Comparison of ENCODE assay signal across 8 mouse cellular contexts in genomic region chr11:51584057-51584430, GRCm38 (mm10). TPM values are rescaled to one million over a fixed set of nuclear protein-coding genes. Genes with fewer than 3 reads are reported as not detected.
DNase-seq lines count a peak whose midpoint lies in the region; ATAC-seq lines count a peak whose summit lies in the region.

No protein-coding gene starts in this region.

- peak overlapping the region; percentile 90 for H3K9ac ChIP-seq in lung, embryonic 16.5 days (ENCODE audit: low read length)
- peak overlapping the region; percentile 70 for H3K9ac ChIP-seq in forebrain, embryonic 15.5 days (replicated peaks)
- peak overlapping the region; percentile 95 for H3K9ac ChIP-seq in liver, embryonic 12.5 days
- peak overlapping the region; percentile 91 for H3K9ac ChIP-seq in stomach, embryonic 16.5 days (ENCODE audit: low read length)

- H3K4me2 ChIP-seq in lung, embryonic 16.5 days (ENCODE audit: low read depth, low read length) = peak overlapping the region; percentile 71
- peak overlapping the region; percentile 91 for H3K4me2 ChIP-seq in forebrain, embryonic 15.5 days (replicated peaks)
- H3K4me2 ChIP-seq in liver, embryonic 12.5 days = peak overlapping the region; percentile 86
- peak overlapping the region; percentile 68 for H3K4me2 ChIP-seq in stomach, embryonic 16.5 days (ENCODE audit: low read depth, low read length)

- peak overlapping the region; percentile 75 for H3K4me3 ChIP-seq in lung, embryonic 16.5 days (ENCODE audit: low read length)
- peak overlapping the region; percentile 68 for H3K4me3 ChIP-seq in forebrain, embryonic 15.5 days
- H3K4me3 ChIP-seq in liver, embryonic 12.5 days = peak overlapping the region; percentile 85
- H3K4me3 ChIP-seq in stomach, embryonic 16.5 days (replicated peaks; ENCODE audit: low read length) = peak overlapping the region; percentile 71

- peak; percentile 4 for ATAC-seq in lung, embryonic 16.5 days (ENCODE audit: low read depth)
- ATAC-seq in common myeloid progenitor, adult 5-6 weeks (replicated peaks; ENCODE audit: low read depth, poor library complexity, severe bottlenecking) = peak; percentile 2
- ATAC-seq in forebrain, embryonic 15.5 days (replicated peaks) = peak; percentile 20; the same call in 1 of the 2 replicates
- peak; percentile 29 for ATAC-seq in liver, embryonic 12.5 days
- ATAC-seq in stomach, embryonic 16.5 days (ENCODE audit: insufficient read depth, low FRiP score) = peak; percentile 11; the same call in 1 of the 2 replicates

- no peaks in the 10 kb centered on the region for H3K27me3 ChIP-seq in lung, embryonic 16.5 days (ENCODE audit: control insufficient read depth, insufficient read depth, low read depth, low read length)
- no peaks in the 10 kb centered on the region for H3K27me3 ChIP-seq in forebrain, embryonic 15.5 days
- H3K27me3 ChIP-seq in liver, embryonic 12.5 days (replicated peaks) = no peaks in the 10 kb centered on the region
- no peaks in the 10 kb centered on the region for H3K27me3 ChIP-seq in stomach, embryonic 16.5 days (ENCODE audit: control insufficient read depth, insufficient read depth, low read length)

- no peak for DNase-seq in lung, postnatal 36 days
- DNase-seq in layer of hippocampus, postnatal 25 days (ENCODE audit: extremely low spot score in 1 of 2, low spot score in 1 of 2) = no peak
- DNase-seq in adrenal gland, adult (ENCODE audit: inconsistent age in 2 of 2, low spot score in 1 of 2) = no peak

- peak overlapping the region; percentile 96 for H3K27ac ChIP-seq in lung, embryonic 16.5 days (ENCODE audit: low read length)
- H3K27ac ChIP-seq in forebrain, embryonic 15.5 days (replicated peaks) = peak overlapping the region; percentile 96
- H3K27ac ChIP-seq in liver, embryonic 12.5 days = peak overlapping the region; percentile 85
- H3K27ac ChIP-seq in stomach, embryonic 16.5 days (ENCODE audit: low read length) = peak overlapping the region; percentile 91

- peaks cover 17% of the 10 kb centered on the region for H3K4me1 ChIP-seq in lung, embryonic 16.5 days (replicated peaks; ENCODE audit: control insufficient read depth, insufficient read depth, low read length)
- peaks cover 23% of the 10 kb centered on the region for H3K4me1 ChIP-seq in forebrain, embryonic 15.5 days
- H3K4me1 ChIP-seq in liver, embryonic 12.5 days = peaks cover 50% of the 10 kb centered on the region
- peaks cover 12% of the 10 kb centered on the region for H3K4me1 ChIP-seq in stomach, embryonic 16.5 days (ENCODE audit: control insufficient read depth, insufficient read depth, low read length)

- 20% methylated on average over 9 of the region's 9 CpGs for WGBS in lung, embryonic 16.5 days
- WGBS in forebrain, embryonic 15.5 days = 4% methylated on average over 9 of the region's 9 CpGs
- 24% methylated on average over 9 of the region's 9 CpGs for WGBS in liver, embryonic 12.5 days (ENCODE audit: insufficient replicate concordance)
- WGBS in stomach, embryonic 16.5 days = 14% methylated on average over 9 of the region's 9 CpGs

- H3K9me3 ChIP-seq in lung, embryonic 16.5 days (ENCODE audit: control insufficient read depth, low read length) = no peaks in the 10 kb centered on the region
- H3K9me3 ChIP-seq in forebrain, embryonic 15.5 days = no peaks in the 10 kb centered on the region
- H3K9me3 ChIP-seq in liver, embryonic 12.5 days (replicated peaks) = no peaks in the 10 kb centered on the region
- H3K9me3 ChIP-seq in stomach, embryonic 16.5 days (replicated peaks; ENCODE audit: control insufficient read depth, low read length) = no peaks in the 10 kb centered on the region

- H3K36me3 ChIP-seq in lung, embryonic 16.5 days (ENCODE audit: control insufficient read depth, insufficient read depth, low read length) = peaks cover 21% of the 10 kb centered on the region
- H3K36me3 ChIP-seq in forebrain, embryonic 15.5 days = peaks cover 28% of the 10 kb centered on the region
- peaks cover 34% of the 10 kb centered on the region for H3K36me3 ChIP-seq in liver, embryonic 12.5 days
- H3K36me3 ChIP-seq in stomach, embryonic 16.5 days (ENCODE audit: control insufficient read depth, insufficient read depth, low read length) = peaks cover 12% of the 10 kb centered on the region; the same call in 1 of the 2 replicates

RNA-seq across cellular contexts. Expression of gene Phykpl, which starts 0.5 kb away (rescaled TPM):
- 17.6 and 18.9 TPM in 2 replicates for polyA plus RNA-seq in lung, embryonic 16.5 days (2015; fragmentation: Nextera tagmentation; extraction: Ambion mirVana)
- 16.1 and 21.2 TPM in 2 replicates for total RNA-seq in common myeloid progenitor, adult 5-6 weeks (2017)
- polyA plus RNA-seq in forebrain, embryonic 15.5 days (2015; fragmentation: Nextera tagmentation; extraction: Ambion mirVana) = 12.6 and 13.1 TPM in 2 replicates
- polyA plus RNA-seq in liver, embryonic 12.5 days (2016; fragmentation: Nextera tagmentation; extraction: Ambion mirVana) = 20.1 and 22.2 TPM in 2 replicates
- 19.6 and 20.1 TPM in 2 replicates for polyA plus RNA-seq in stomach, embryonic 16.5 days (2015; fragmentation: Nextera tagmentation; extraction: Ambion mirVana)
- 1 to 10 TPM; 5.6 to 8.1 TPM for total RNA-seq in layer of hippocampus, postnatal 25 days (2021)

RNA-seq across cellular contexts. Expression of gene Hnrnpab, which starts 22.6 kb away (rescaled TPM):
- polyA plus RNA-seq in lung, embryonic 16.5 days (2015; fragmentation: Nextera tagmentation; extraction: Ambion mirVana) = 317 and 349 TPM in 2 replicates
- total RNA-seq in common myeloid progenitor, adult 5-6 weeks (2017) = 1,082 and 1,177 TPM in 2 replicates
- 588 and 604 TPM in 2 replicates for polyA plus RNA-seq in forebrain, embryonic 15.5 days (2015; fragmentation: Nextera tagmentation; extraction: Ambion mirVana)
- polyA plus RNA-seq in liver, embryonic 12.5 days (2016; fragmentation: Nextera tagmentation; extraction: Ambion mirVana) = 503 and 514 TPM in 2 replicates
- polyA plus RNA-seq in stomach, embryonic 16.5 days (2015; fragmentation: Nextera tagmentation; extraction: Ambion mirVana) = 201 and 238 TPM in 2 replicates
- total RNA-seq in layer of hippocampus, postnatal 25 days (2021) = 100 to 1,000 TPM; 154 to 161 TPM

RNA-seq across cellular contexts. Expression of gene Nhp2, which starts 35.5 kb away (rescaled TPM):
- 111 and 116 TPM in 2 replicates for polyA plus RNA-seq in lung, embryonic 16.5 days (2015; fragmentation: Nextera tagmentation; extraction: Ambion mirVana)
- 115 and 170 TPM in 2 replicates for total RNA-seq in common myeloid progenitor, adult 5-6 weeks (2017)
- polyA plus RNA-seq in forebrain, embryonic 15.5 days (2015; fragmentation: Nextera tagmentation; extraction: Ambion mirVana) = 98.5 and 102 TPM in 2 replicates
- polyA plus RNA-seq in liver, embryonic 12.5 days (2016; fragmentation: Nextera tagmentation; extraction: Ambion mirVana) = 217 and 228 TPM in 2 replicates
- 133 and 138 TPM in 2 replicates for polyA plus RNA-seq in stomach, embryonic 16.5 days (2015; fragmentation: Nextera tagmentation; extraction: Ambion mirVana)
- total RNA-seq in layer of hippocampus, postnatal 25 days (2021) = 10 to 100 TPM; 46.7 to 48.7 TPM

RNA-seq across cellular contexts. Expression of gene Rmnd5b, which starts 51.7 kb away (rescaled TPM):
- polyA plus RNA-seq in lung, embryonic 16.5 days (2015; fragmentation: Nextera tagmentation; extraction: Ambion mirVana) = 41.1 and 41.8 TPM in 2 replicates
- 15.5 and 15.8 TPM in 2 replicates for total RNA-seq in common myeloid progenitor, adult 5-6 weeks (2017)
- polyA plus RNA-seq in forebrain, embryonic 15.5 days (2015; fragmentation: Nextera tagmentation; extraction: Ambion mirVana) = 69.6 and 77.7 TPM in 2 replicates
- polyA plus RNA-seq in liver, embryonic 12.5 days (2016; fragmentation: Nextera tagmentation; extraction: Ambion mirVana) = 30.4 and 34.4 TPM in 2 replicates
- 40.0 and 41.3 TPM in 2 replicates for polyA plus RNA-seq in stomach, embryonic 16.5 days (2015; fragmentation: Nextera tagmentation; extraction: Ambion mirVana)
- total RNA-seq in layer of hippocampus, postnatal 25 days (2021) = 10 to 100 TPM; 62.3 to 65.9 TPM
